Mouse (Mus musculus) heart, embryonic 13.5 days (tissue): ENCODE measurements around the gene 2010111I01Rik. TPM values are rescaled to one million over a fixed set of nuclear protein-coding genes. Genes with fewer than 3 reads are reported as not detected.
A peak's percentile ranks its signal among the peaks of the same experiment; 100 is the strongest.

Experiments used
- ATAC-seq: fragments of 200-750 bp; cut with Nextera tagmentation; 2 replicates; pipeline ENCODE4 v1.8.0; 2017; ENCODE audit warnings: moderate TSS enrichment; ENCODE audit not compliant: insufficient number of reproducible peaks, low FRiP score, low TSS enrichment; ENCODE audit errors: extremely low read depth
- H3K27ac ChIP-seq: fragments of 300-500 bp; sonication (generic); replicated peaks from 2 replicates; pipeline ENCODE4 v1.5.1; 2015; ENCODE audit warnings: moderate library complexity, mild to moderate bottlenecking, inconsistent platforms
- H3K27me3 ChIP-seq: fragments of 300-500 bp; sonication (generic); replicated peaks from 2 replicates; pipeline ENCODE4 v1.6.1; 2015; ENCODE audit warnings: mild to moderate bottlenecking, inconsistent platforms
- H3K36me3 ChIP-seq: fragments of 300-500 bp; sonication (generic); 2 replicates; pipeline ENCODE4 v1.6.1; 2015; ENCODE audit warnings: mild to moderate bottlenecking, inconsistent platforms
- H3K4me1 ChIP-seq: fragments of 300-500 bp; sonication (generic); 2 replicates; pipeline ENCODE4 v1.6.1; 2015; ENCODE audit warnings: inconsistent platforms
- H3K4me2 ChIP-seq: fragments of 300-500 bp; sonication (generic); 2 replicates; pipeline ENCODE4 v1.6.1; 2015; ENCODE audit warnings: inconsistent platforms, mild to moderate bottlenecking, moderate library complexity
- H3K4me3 ChIP-seq: fragments of 300-500 bp; sonication (generic); 2 replicates; pipeline ENCODE4 v1.5.1; 2015; ENCODE audit warnings: moderate library complexity, mild to moderate bottlenecking, inconsistent platforms
- H3K9ac ChIP-seq: fragments of 300-500 bp; sonication (generic); 2 replicates; pipeline ENCODE4 v1.6.1; 2015; ENCODE audit warnings: inconsistent platforms, mild to moderate bottlenecking, moderate library complexity
- H3K9me3 ChIP-seq: fragments of 300-500 bp; sonication (generic); 2 replicates; pipeline ENCODE4 v1.6.1; 2016; ENCODE audit warnings: inconsistent platforms
- WGBS: fragments of 180-500 bp; shearing (Covaris S2); methylation state at CpG from one replicate; pipeline ENCODE4 v1.1.7; 2015; ENCODE audit warnings: mixed read lengths; 5-methylcytosine and 5-hydroxymethylcytosine counted together
- microRNA counts: library from miRNA; unstranded; fragments of <30 nt; microRNA quantifications from one replicate; lab custom pipeline; 2016
- microRNA-seq: library from miRNA; unstranded; fragments of <30 nt; microRNA quantifications from one replicate; pipeline ENCODE4, GENCODE M21; 2016
- polyA plus RNA-seq: library from polyadenylated mRNA; unstranded; fragments of >200 nt; fragmentation: Nextera tagmentation; extraction: Ambion mirVana; gene quantifications from 2 replicates; pipeline ENCODE4 v1.2.1, GENCODE M21; 2015

2010111I01Rik gene
- polyA plus RNA-seq, 1 experiment from 2014 or later: 57.7 TPM

DNA sequence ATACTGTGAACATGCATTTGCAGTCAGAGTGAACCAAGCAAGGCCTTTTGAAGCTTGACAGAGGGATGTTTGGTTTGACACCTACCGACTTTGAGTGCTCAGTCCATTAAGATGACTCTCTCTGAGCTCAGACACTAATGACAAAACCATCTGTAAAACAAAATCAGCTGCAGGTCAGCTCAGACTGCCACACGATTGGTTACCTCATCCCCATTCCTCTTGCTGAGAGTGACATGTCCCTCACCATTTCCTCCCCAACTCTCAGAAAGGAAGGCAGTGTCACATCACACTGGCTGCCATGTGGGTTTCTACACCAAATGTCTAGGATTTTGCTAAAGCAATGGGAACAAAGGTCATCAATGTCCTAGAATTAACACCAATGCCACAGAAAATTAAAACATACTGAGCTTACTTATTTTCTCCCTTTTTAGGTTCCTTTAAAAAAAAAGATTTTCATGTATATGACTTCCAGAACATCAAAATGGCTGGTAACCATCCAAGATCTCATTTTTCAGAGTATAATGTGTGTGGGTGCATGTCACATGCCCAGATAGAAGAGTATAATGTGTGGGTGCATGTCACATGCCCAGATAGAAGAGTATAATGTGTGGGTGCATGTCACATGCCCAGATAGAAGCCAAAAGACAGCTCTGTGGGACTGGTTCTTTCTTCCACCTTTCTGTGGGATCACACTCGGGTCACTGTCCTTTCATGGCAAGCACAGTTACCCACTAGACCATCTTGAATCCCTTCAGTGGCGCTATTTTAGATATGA lies 395.6 kb downstream of the 2010111I01Rik start:
- Histone ChIP-seq H3K36me3 (no peaks in the 10 kb centered on the region), H3K9ac (no peak overlapping the region), H3K4me2 (no peak overlapping the region), H3K27ac (no peak overlapping the region), H3K4me3 (no peak overlapping the region), H3K9me3 (no peaks in the 10 kb centered on the region), H3K4me1 (0 out of 2 replicates have a peak, but pooled peaks cover 3% of the 10 kb centered on the region), H3K27me3 (no peaks in the 10 kb centered on the region)
- ATAC-seq: no peak
- WGBS: 74% methylated on average over 4 of the region's 4 CpGs

GRCm38 (mm10) chr13:63361755-63362154 lies 397.1 kb downstream of the 2010111I01Rik start:
- Histone ChIP-seq H3K27ac (no peak overlapping the region), H3K27me3 (no peaks in the 10 kb centered on the region), H3K4me2 (no peak overlapping the region), H3K4me1 (0 out of 2 replicates have a peak, but pooled peaks cover 3% of the 10 kb centered on the region), H3K4me3 (no peak overlapping the region), H3K9me3 (no peaks in the 10 kb centered on the region), H3K9ac (no peak overlapping the region), H3K36me3 (no peaks in the 10 kb centered on the region)
- no peak for ATAC-seq
- WGBS: 57% methylated on average over 3 of the region's 3 CpGs

DNA sequence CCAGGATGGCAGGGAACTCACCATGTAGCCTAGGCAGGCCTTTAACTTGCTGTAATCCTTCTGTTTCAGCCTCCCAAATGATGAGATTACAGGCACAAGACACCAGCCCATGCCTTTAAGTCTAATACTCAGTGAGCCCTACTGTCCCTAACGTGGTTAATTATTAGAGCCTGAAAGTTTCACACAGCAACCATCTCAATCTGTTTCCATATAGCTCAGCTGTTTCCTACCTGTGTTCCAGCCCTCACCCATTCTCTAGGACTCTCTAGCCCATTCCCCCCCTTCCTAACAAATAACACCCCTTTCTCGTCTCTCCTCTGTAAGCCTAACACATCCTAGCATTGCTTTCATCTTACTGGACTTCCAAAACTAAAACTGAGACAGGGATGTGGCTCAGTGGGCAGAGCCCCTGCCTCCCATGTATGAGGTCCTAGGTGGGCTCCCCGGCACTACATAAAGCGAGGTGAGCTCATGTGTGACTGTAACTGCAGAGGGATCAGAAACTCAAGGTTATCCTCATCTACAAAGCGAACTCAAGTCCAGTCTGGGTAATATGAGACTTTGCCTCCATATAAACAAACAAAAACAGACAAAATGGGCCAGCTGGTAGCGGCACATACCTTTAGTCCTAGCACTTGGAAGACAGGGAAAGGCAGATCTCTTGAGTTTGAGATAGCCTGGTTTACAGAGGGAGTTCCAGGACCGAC lies 408.9 kb downstream of the 2010111I01Rik start:
- WGBS: 84% methylated on average over 7 of the region's 7 CpGs
- no peak overlapping the region for H3K4me2 ChIP-seq
- no peak overlapping the region for H3K9ac ChIP-seq
- no peaks in the 10 kb centered on the region for H3K36me3 ChIP-seq
- H3K27me3 ChIP-seq: no peaks in the 10 kb centered on the region
- no peak for ATAC-seq
- no peaks in the 10 kb centered on the region for H3K4me1 ChIP-seq
- H3K9me3 ChIP-seq: no peaks in the 10 kb centered on the region
- H3K27ac ChIP-seq: no peak overlapping the region
- no peak overlapping the region for H3K4me3 ChIP-seq

MicroRNAs encoded within 50 kb of the gene (microRNA counts, 519-probe panel; counts per million panel counts)
- microRNA mmu-miR-23b (lab: Ali Mortazavi, UCI) (5,060 counts per million, percentile 86 among the panel's probes with 10 or more counts), microRNA mmu-miR-24 (lab: Ali Mortazavi, UCI) (5,060 counts per million, percentile 86 among the panel's probes with 10 or more counts), microRNA mmu-miR-27b (lab: Ali Mortazavi, UCI) (3,194 counts per million, percentile 67 among the panel's probes with 10 or more counts)

Small RNA genes lying within 50 kb of the gene (microRNA-seq; reads per million reads assigned to microRNA genes)
- gene Mir23b (17,703 reads per million, percentile 96 among the genes with 10 or more reads in this experiment), gene Mir24-1 (not detected), gene Mir27b (1,383 reads per million, percentile 82 among the genes with 10 or more reads in this experiment), gene Mir3074-1 (not detected)

Other genes starting within 250 kb of the 2010111I01Rik start
- 13.1 and 16.1 TPM in 2 replicates for gene Platr25, start 204.2 kb upstream of the 2010111I01Rik start, polyA plus RNA-seq
- gene Gm5141, start 179.1 kb upstream of the 2010111I01Rik start, polyA plus RNA-seq: 5.7 and 7.0 TPM in 2 replicates
- gene Fbp2, start 106.5 kb upstream of the 2010111I01Rik start, polyA plus RNA-seq: not detected in 2 replicates
- gene Fbp1, start 76.6 kb upstream of the 2010111I01Rik start, polyA plus RNA-seq: 0.36 and 0.44 TPM in 2 replicates